Comparison of ENCODE assay signal across 8 mouse cellular contexts in genomic region chr11:44581277-44581683, GRCm38 (mm10). TPM values are rescaled to one million over a fixed set of nuclear protein-coding genes. Genes with fewer than 3 reads are reported as not detected.
A peak's percentile ranks its signal among the peaks of the same experiment; 100 is the strongest.
DNase-seq lines count a peak whose midpoint lies in the region; ATAC-seq and TF ChIP-seq lines count a peak whose summit lies in the region.

No protein-coding gene starts in this region.

- TF ChIP-seq EP300 in ES-Bruce4 (IDR thresholded peaks at IDR 0.05; ENCODE audit: insufficient read depth, low read depth, low read length), result no peak

- H3K27ac ChIP-seq in forebrain, embryonic 11.5 days (ENCODE audit: low read depth, low read length), result no peak overlapping the region
- H3K27ac ChIP-seq in forebrain, embryonic 12.5 days, result no peak overlapping the region
- no peak overlapping the region for H3K27ac ChIP-seq in ES-Bruce4 (ENCODE audit: insufficient read depth, low read length)

- TF ChIP-seq CTCF in ES-Bruce4 (IDR thresholded peaks at IDR 0.05; ENCODE audit: low read depth, low read length), result peak; percentile 75

- no peak overlapping the region for H3K4me3 ChIP-seq in forebrain, embryonic 11.5 days (ENCODE audit: low read depth, low read length)
- H3K4me3 ChIP-seq in forebrain, embryonic 12.5 days (replicated peaks), result no peak overlapping the region
- no peak overlapping the region for H3K4me3 ChIP-seq in ES-Bruce4 (ENCODE audit: low read depth, low read length)

- peak; percentile 57 for DNase-seq in forebrain, embryonic 11.5 days (ENCODE audit: low spot score)
- peak; percentile 57 for DNase-seq in c-Kit-positive CD71-positive TER-119-positive erythroid progenitor cells, embryonic 14.5 days (ENCODE audit: low spot score)
- DNase-seq in kidney, postnatal 14 days, result peak; percentile 69
- DNase-seq in Muller cell, postnatal 12 days (ENCODE audit: inconsistent ontology term), result no peak

- no peak for TF ChIP-seq POLR2A in ES-Bruce4 (IDR thresholded peaks at IDR 0.05; ENCODE audit: insufficient read depth, low read length)

- WGBS in forebrain, embryonic 11.5 days, result 34% methylated on average over 11 of the region's 11 CpGs
- WGBS in forebrain, embryonic 12.5 days, result 35% methylated on average over 11 of the region's 11 CpGs

- H3K4me2 ChIP-seq in forebrain, embryonic 11.5 days (ENCODE audit: low read depth, low read length, severe bottlenecking), result no peak overlapping the region
- no peak overlapping the region for H3K4me2 ChIP-seq in forebrain, embryonic 12.5 days

- no peak for ATAC-seq in forebrain, embryonic 11.5 days (replicated peaks; ENCODE audit: low FRiP score)
- no peak for ATAC-seq in forebrain, embryonic 12.5 days (ENCODE audit: low FRiP score)
- peak; percentile 89 for ATAC-seq in granulocyte monocyte progenitor cell, adult 5-6 weeks (replicated peaks; ENCODE audit: poor library complexity, severe bottlenecking)
- ATAC-seq in monocyte, adult 5-6 weeks (replicated peaks; ENCODE audit: insufficient number of reproducible peaks, low FRiP score, low TSS enrichment, poor library complexity, severe bottlenecking), result 0 out of 2 replicates have a peak, but pooled peaks have one; percentile 47

- no peaks in the 10 kb centered on the region for H3K9me3 ChIP-seq in forebrain, embryonic 11.5 days (ENCODE audit: control insufficient read depth, low read length)
- no peaks in the 10 kb centered on the region for H3K9me3 ChIP-seq in forebrain, embryonic 12.5 days
- no peaks in the 10 kb centered on the region for H3K9me3 ChIP-seq in ES-Bruce4 (replicated peaks; ENCODE audit: control insufficient read depth, insufficient read depth, low read length, poor library complexity, severe bottlenecking)

- no peak overlapping the region for H3K9ac ChIP-seq in forebrain, embryonic 11.5 days (ENCODE audit: low read length)
- H3K9ac ChIP-seq in forebrain, embryonic 12.5 days, result no peak overlapping the region
- no peak overlapping the region for H3K9ac ChIP-seq in ES-Bruce4 (ENCODE audit: low read depth, poor library complexity, severe bottlenecking)

- H3K36me3 ChIP-seq in forebrain, embryonic 11.5 days (ENCODE audit: control insufficient read depth, insufficient read depth, low read length), result no peaks in the 10 kb centered on the region
- H3K36me3 ChIP-seq in forebrain, embryonic 12.5 days (replicated peaks), result no peaks in the 10 kb centered on the region
- H3K36me3 ChIP-seq in ES-Bruce4 (ENCODE audit: control insufficient read depth, insufficient read depth, low read length, poor library complexity, severe bottlenecking), result no peaks in the 10 kb centered on the region

- no peaks in the 10 kb centered on the region for H3K27me3 ChIP-seq in forebrain, embryonic 11.5 days (ENCODE audit: control insufficient read depth, insufficient read depth, low read length)
- H3K27me3 ChIP-seq in forebrain, embryonic 12.5 days, result no peaks in the 10 kb centered on the region
- H3K27me3 ChIP-seq in ES-Bruce4 (ENCODE audit: control insufficient read depth, insufficient read depth, low read length, poor library complexity, severe bottlenecking), result no peaks in the 10 kb centered on the region; the same call in 1 of the 2 replicates

- no peaks in the 10 kb centered on the region for H3K4me1 ChIP-seq in forebrain, embryonic 11.5 days (replicated peaks; ENCODE audit: control insufficient read depth, insufficient read depth, low read length)
- H3K4me1 ChIP-seq in forebrain, embryonic 12.5 days, result no peaks in the 10 kb centered on the region
- no peaks in the 10 kb centered on the region for H3K4me1 ChIP-seq in ES-Bruce4 (ENCODE audit: control insufficient read depth, insufficient read depth, low read length)

RNA-seq across cellular contexts. Expression of gene Ebf1, which starts 35.8 kb away (rescaled TPM):
- 17.5 and 21.3 TPM in 2 replicates for polyA plus RNA-seq in forebrain, embryonic 11.5 days (2014; fragmentation: Nextera tagmentation; extraction: Ambion mirVana)
- polyA plus RNA-seq in forebrain, embryonic 12.5 days (2016; fragmentation: Nextera tagmentation; extraction: Ambion mirVana), result 26.8 and 27.2 TPM in 2 replicates
- polyA plus RNA-seq in ES-Bruce4 (2011; ENCODE audit: insufficient read depth, insufficient read length, low read depth, missing spikeins), result 0.93 and 2.3 TPM in 2 replicates
- total RNA-seq in granulocyte monocyte progenitor cell, adult 5-6 weeks (2014; fragmentation: Nextera tagmentation), result not detected in 2 replicates
- not detected in 2 replicates for total RNA-seq in granulocyte monocyte progenitor cell, adult 5-6 weeks (2017)
- total RNA-seq in monocyte, adult 5-6 weeks (2017), result 7.4 to 16.9 TPM (median 14.2 TPM) in 3 replicates

Comparison
In these comparisons a context has a peak if more than half of its experiments do, and no peak if none do; other contexts are left out.
1. ATAC-seq: peak in granulocyte monocyte progenitor cell, adult 5-6 weeks (single experiment) and monocyte, adult 5-6 weeks (single experiment); none in forebrain, embryonic 11.5 days (single experiment) and forebrain, embryonic 12.5 days (single experiment).